Mouse (Mus musculus) 3134 (cell line): ENCODE data around the gene Rad51b.
A peak's percentile ranks its signal among the peaks of the same experiment; 100 is the strongest.

Source experiments
- DNase-seq: peaks from one replicate; pipeline ENCODE4 v3.0.0-alpha.2; 2011; ENCODE audit warnings: low spot score; ENCODE audit not compliant: insufficient read length; ENCODE audit errors: extremely low read depth

Rad51b gene

DNA sequence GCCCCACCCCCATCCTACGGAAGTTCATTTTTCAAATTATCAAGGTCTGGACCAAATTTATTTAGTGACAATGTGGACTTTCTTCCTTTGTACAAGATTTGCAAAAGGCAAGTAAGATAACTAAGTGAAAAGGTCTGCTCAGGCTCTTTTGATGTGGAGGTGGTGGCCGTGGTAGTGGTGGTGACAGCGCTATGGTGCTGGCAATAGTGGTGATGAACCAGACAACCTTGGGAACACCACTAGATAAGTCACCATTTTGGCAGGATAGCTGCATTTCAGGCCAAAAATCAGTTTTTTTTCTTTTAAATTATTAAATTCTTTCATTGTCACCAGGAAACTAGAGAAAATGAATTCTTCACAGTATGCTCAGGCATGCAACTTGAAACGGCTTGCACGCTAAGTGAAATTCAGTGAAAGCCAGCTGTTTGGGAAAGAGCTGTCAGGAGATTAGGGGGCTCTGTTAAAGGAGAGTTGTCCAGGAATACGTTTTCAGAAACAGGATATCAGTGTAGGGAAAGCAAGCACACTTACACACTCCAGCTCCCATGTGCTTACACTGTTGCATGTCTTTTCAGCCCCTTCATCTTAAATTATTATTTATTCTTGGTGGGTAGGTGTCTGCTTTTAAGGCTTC, 179.4 kb downstream of the Rad51b start:
- no peak for DNase-seq

DNA sequence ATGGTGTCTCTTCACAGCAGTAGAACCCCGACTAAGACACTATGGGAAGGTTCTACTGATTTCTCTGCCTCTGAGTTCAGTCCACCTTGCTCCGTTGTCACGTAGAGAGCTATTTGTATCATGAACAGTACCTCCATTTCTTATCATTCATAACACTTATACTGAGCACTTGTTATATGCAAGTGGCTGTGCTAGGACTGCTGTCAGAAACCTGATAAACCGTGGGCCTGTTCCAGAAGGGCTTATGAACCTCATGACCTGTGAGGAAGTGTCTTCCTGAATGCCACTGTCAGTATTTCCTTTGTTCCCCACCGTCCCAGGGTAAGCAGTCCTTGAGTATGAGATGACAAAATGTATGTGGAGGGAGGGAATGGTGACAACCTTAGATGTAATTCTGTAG, 181.7 kb downstream of the Rad51b start:
- DNase-seq = no peak

- no peak for DNase-seq
Observed at GRCm38 (mm10) chr12:79485501-79485900, 188.4 kb downstream of the Rad51b start.

- peak; percentile 77 for DNase-seq
Observed at GRCm38 (mm10) chr12:79488590-79489242, 191.6 kb downstream of the Rad51b start.

GRCm38 (mm10) chr12:79490626-79491025, 193.5 kb downstream of the Rad51b start:
- DNase-seq = no peak

GRCm38 (mm10) chr12:79492175-79492574, 195.1 kb downstream of the Rad51b start:
- DNase-seq = no peak

- DNase-seq = no peak
Observed at GRCm38 (mm10) chr12:79492613-79493012, 195.5 kb downstream of the Rad51b start.

GRCm38 (mm10) chr12:79493481-79493880, 196.4 kb downstream of the Rad51b start:
- no peak for DNase-seq

- no peak for DNase-seq
Observed at GRCm38 (mm10) chr12:79498326-79498725, 201.2 kb downstream of the Rad51b start.

- no peak for DNase-seq
Observed at GRCm38 (mm10) chr12:79499809-79500208, 202.7 kb downstream of the Rad51b start.

DNA sequence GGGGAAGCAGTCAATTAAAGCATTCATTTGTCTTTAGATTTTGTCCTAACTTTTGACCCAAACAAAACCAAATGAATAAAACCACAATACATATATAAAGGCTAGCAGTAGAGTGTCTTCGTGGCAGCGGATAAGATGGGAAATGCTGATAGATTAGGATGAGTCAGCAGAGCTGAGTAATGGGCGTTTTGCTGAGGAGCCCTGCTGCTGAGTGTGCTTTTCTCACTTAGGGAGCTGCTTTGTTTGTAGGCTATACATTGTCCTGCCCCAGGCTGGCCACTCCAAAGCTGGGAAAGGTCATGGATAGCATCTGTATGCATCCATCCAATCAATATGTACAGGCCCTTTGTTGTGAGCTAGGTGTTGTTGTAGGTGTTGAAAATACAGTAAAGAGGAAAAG, 204.8 kb downstream of the Rad51b start:
- DNase-seq = peak; percentile 25

DNA sequence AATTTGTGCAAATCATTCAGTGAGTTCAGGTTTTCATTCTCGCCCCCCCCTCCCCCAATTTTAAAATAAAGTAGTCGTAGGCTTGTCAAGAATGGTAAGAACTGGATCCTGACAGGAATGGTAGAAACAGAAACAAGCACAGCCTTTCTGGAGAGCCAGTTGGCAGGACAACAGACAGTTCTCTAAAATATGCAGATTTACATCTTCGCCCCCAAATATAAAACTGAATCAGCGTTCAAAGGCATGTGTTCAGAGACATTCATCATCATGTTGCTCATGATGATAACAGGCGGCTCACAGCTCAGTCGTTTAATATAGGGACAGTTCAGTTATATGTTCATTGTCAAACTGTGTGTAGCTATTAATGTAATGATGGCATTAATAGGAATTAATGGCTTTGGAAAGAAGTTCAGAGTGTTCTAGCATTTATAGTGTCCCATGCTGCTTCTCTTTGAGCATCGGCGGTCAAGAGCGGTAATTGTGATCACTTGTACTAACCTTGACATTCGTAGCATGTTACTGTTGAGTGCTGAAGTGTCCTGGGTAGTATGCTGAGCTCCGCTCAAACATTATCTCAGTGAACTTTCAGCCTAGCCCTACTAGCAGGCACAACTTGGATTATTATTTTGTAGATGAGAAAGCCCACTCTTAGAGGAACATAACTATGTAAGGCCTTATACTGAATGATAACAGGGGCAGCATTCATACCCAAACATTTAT, 205.9 kb downstream of the Rad51b start:
- DNase-seq = no peak

GRCm38 (mm10) chr12:79503582-79504515, 206.8 kb downstream of the Rad51b start:
- peak; percentile 69 for DNase-seq

- no peak for DNase-seq
Observed at GRCm38 (mm10) chr12:79504641-79505040, 207.6 kb downstream of the Rad51b start.

DNA sequence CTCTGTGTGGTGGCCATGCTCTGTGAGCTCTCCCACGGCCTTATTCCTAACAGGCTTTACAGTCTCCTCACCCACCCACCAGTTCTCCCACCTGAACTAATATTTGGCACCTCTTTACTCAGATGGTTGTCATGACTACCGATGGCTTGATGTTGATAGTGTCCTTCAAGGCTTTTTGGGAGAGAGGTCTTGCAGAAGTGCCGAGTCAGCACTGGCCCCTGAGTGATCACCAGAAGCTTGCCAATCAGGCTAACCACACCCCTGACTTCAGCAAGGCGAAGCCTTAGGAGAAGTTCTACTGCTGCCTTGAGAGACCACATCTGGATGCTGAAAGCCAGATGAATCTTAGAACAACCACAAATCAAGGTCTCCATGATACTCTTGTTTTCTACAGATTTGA, 209.3 kb downstream of the Rad51b start:
- no peak for DNase-seq

DNA sequence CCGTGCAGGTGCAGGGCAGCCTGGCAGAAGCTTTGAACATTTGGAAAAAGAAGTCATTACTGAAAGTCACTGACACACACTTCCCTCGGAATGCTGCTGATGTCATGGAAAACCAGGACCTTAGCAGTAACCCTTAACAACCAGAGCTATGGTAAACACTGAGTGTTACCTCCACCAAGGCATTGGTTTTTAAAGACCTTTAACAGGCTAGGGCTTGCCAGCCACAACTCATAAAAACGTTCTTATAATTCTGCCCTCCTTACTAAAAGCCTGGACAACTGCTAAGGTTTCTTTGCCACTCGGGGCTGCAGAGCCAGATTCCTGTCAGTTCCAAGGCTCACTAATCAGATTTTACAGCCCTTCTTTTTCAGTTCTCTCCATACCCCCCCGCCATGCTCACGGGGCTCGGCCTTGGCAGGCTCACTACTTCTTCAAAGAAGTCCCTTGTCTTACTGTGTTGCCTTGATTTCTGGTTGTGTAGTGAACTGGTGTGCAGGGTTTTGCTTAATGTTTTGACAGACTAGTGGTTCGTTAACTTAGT, 210.1 kb downstream of the Rad51b start:
- DNase-seq = peak; percentile 50

GRCm38 (mm10) chr12:79511454-79512204, 214.5 kb downstream of the Rad51b start:
- DNase-seq = peak; percentile 88

DNA sequence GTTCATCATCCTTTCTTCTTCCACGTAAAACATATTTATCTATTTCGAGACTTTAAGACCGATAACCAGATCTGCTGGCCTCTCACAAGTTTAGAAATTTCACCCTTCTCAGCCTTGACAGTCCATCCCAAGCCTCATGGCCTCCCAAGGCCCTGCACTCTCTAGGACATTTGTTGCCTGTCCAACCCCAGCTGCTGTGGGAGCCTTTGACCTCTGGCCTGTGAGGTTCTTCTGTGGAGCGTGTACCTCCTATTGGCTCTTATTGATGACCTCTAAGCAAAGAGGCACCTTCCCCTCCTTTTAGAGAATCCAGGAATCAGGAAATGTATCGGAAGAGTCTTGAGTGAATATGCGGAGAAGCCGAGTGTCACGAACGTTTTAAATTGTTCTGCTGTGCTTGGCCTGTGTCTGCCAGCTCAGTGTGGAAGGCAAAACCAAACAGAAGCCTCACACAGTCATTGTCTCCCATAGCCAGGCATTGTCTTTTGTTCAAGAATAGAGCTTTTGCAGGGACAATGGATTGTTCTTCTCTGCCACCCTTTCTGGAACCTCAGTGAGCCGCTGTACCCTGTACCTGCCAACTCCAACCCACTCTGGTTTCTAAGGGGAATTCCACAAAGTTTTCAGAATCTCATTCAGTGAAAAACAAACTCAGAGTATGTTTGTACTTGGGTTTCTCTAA, 215.3 kb downstream of the Rad51b start:
- DNase-seq = no peak

- no peak for DNase-seq
Observed at GRCm38 (mm10) chr12:79512982-79513681, 216.1 kb downstream of the Rad51b start.
